Mouse (Mus musculus): ENCODE measurements around the gene Rptor. TPM values are rescaled to one million over a fixed set of nuclear protein-coding genes. Genes with fewer than 3 reads are reported as not detected.

Gene Rptor
- total RNA-seq, 2 experiments from 2014 or later: 6.7 to 10.1 TPM

GRCm38 (mm10) chr11:119683796-119684195 is 81.1 kb downstream of the Rptor start:
- ATAC-seq (replicated peaks; ENCODE audit: low FRiP score, poor library complexity, severe bottlenecking): no peak

- ATAC-seq (replicated peaks; ENCODE audit: low FRiP score, poor library complexity, severe bottlenecking): no peak
These were observed 82.8 kb downstream of the Rptor start for GRCm38 (mm10) chr11:119685477-119685876.

DNA sequence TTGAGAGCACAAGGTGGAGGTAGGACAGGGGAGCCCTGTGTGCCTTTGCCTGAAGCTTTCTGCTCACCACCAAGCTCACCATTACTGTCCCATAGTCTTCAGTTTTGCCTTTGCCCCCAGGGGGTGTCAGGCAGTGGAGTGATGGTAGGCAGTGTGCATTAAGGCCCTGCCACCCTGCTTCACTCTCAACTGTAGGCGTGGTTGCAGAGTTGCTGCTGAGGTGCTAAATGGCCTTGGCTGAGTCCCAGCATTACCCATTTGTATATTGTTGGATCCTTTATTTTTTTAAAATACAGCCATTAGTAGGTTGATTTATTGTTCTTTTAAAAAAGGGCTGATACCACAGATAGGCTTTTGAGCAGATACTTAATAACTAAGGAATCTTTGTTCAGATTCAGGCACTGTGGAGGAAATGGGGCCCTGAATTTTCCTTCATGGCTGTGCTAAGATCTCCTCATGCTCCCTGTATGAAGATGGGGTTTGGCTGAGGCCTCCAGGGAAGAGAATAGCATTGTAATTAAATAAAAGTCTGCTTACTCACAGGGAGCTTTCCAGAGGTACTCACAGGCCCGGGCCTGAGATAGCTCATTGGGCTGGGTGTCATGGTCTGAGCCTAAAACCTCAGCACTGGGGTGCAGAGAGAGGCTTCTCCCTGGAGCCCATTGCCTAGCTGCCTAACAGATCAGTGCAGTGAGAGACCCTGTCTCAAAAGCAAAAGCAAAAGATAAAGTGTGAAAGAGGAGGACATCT is 83.4 kb downstream of the Rptor start:
- no peak for ATAC-seq (replicated peaks; ENCODE audit: low FRiP score, poor library complexity, severe bottlenecking)

- ATAC-seq (replicated peaks; ENCODE audit: low FRiP score, poor library complexity, severe bottlenecking): no peak
These were observed 84.6 kb downstream of the Rptor start for GRCm38 (mm10) chr11:119687316-119687715.

- no peak for ATAC-seq (replicated peaks; ENCODE audit: low FRiP score, poor library complexity, severe bottlenecking)
These were observed 85.3 kb downstream of the Rptor start for GRCm38 (mm10) chr11:119687966-119688365.

DNA sequence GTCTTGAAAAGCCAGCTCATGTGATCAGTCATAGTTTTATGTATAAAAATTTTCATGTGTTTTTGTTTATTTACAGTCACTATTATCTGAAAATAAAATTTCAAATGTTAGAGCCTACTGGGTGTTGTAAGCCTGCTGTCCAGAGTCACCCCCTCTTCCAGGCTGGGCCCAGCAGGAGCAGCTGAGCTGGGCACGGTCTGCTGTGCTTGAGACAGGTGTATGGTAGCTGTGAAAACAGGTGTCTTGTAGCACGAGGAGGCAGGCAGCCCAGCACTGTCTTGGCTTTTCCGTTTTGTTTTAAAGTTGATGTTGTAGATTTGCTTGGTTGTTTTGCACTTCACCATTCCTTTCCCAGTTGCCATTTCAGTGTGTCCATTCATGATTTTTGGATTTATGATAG is 87.2 kb downstream of the Rptor start:
- ATAC-seq (replicated peaks; ENCODE audit: low FRiP score, poor library complexity, severe bottlenecking): no peak

DNA sequence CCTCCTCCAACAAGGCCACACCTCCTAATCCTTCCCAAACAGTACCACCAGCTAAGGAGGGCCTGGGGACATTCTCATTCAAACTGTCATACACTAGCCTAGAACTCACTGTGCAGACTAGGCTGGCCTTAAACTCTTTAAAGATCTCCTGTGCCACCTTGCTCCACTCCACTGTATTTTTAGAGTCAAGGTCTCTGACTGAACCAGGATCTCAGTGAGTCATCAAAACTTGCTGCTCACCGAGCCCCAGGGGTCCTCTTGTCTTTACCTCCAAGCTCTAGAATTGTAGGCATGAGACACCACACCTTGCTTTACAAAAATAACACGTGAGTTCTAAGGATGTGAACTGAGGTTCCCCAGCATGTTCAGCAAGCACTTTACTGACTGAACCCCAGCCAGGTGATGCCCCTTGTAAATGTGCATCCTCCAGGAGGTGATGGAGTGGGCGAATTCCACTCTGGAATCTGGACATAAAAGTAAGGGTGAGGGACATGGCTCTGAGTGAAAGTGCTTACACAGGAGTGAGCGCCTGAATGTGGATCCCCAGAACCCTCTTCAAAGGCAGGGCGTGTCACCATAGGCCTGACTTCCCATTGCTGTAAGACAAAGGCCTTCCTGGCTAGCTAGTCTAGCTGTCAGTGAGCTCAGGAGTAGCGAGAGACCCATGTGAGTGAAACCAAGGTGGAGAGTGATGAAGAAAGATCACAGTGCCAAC is 89.6 kb downstream of the Rptor start:
- ATAC-seq (replicated peaks; ENCODE audit: low FRiP score, poor library complexity, severe bottlenecking): no peak

DNA sequence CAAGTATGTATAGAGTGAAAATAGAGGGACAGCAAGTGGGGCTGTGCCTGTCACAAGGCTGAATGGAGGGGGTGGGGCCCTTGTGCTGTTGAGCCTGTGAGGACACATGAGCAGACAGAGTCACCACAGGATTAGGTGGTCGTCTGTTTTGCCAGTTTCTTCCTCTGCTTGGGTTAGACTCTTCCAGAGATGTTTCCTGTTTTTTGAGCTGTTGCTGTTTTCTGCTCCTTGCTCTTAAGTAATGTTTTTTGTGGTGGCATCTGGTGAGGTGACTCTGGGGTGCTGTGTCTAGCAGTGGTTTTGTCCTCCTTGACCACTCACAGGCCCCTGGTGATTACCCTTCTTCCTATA is 90.2 kb downstream of the Rptor start:
- ATAC-seq (replicated peaks; ENCODE audit: low FRiP score, poor library complexity, severe bottlenecking): no peak

DNA sequence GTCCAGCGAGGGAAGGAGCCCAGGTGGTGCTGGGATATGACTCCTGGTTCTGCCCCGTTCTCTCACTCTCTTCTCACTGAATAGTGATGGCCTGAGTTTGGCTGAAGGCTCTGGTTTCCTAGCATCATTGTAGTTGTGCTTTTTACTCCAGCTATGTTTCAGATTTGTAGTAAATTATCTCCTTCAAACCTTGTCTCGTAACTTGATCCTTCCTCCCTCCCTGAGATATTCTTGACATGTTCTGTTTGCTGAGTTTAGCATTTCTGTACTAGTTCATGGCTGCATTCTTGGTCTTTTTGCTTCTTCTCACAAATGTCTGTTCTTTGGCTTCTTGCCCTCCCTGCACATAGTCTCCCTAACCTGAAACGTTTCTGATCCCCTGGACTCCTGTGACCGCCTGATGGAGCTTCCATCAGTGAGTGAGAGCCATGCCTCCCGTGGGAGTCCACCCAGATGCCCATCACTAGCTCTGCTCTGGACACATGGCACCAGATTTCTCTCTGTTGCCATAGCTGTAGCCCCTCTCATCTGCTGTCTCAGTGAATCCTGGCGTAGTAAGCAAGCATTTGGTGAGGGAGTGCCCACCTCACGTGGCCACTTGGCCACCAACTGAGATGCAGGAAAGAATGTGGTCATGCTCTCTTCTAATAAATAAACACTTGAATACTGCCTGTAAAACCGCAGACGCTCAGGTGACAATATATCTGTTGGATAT is 91.6 kb downstream of the Rptor start:
- no peak for ATAC-seq (replicated peaks; ENCODE audit: low FRiP score, poor library complexity, severe bottlenecking)

DNA sequence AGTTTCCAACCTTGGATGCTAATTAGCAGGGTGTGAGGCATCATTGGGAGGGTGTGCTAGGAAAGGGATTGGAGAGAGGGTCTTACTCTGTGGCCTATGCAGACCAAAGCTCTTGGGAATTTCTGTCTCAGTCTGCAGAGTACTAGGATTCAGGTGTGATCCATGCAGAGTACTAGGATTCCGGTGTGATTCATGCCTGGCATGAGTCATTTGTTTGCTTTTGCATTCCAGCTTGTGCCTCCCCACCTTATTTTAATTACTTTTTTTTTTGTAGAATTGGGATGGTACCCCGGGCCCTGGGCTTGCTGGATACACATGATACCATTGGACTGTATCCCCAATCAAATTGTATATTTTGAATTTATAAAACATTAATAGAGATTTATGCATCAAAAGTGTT is 93.7 kb downstream of the Rptor start:
- no peak for ATAC-seq (replicated peaks; ENCODE audit: low FRiP score, poor library complexity, severe bottlenecking)

GRCm38 (mm10) chr11:119705381-119706066 is 102.8 kb downstream of the Rptor start:
- no peak for ATAC-seq (replicated peaks; ENCODE audit: low FRiP score, poor library complexity, severe bottlenecking)

DNA sequence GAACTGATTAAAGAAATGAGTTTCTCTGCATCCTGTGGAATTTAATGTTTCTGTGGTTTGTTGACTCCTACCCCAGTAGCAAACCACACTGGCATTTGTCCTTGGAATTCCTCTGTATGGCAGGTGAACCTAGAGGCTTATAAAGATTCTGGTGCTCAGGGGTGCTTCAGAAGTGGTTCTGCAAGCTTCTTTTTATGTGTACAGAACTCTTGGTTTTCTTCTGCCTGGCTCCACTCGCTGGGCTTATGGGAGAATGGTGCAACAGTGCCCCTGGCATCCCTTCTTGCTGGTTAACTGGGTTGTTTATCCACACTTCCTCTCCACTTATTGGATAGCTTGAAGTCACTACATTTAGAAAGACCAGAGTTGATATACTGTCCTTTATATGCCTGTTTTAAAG is 104.6 kb downstream of the Rptor start:
- ATAC-seq (replicated peaks; ENCODE audit: low FRiP score, poor library complexity, severe bottlenecking): no peak

GRCm38 (mm10) chr11:119709239-119709638 is 106.5 kb downstream of the Rptor start:
- no peak for ATAC-seq (replicated peaks; ENCODE audit: low FRiP score, poor library complexity, severe bottlenecking)

- no peak for ATAC-seq (replicated peaks; ENCODE audit: low FRiP score, poor library complexity, severe bottlenecking)
These were observed 107.6 kb downstream of the Rptor start for GRCm38 (mm10) chr11:119710338-119710737.

DNA sequence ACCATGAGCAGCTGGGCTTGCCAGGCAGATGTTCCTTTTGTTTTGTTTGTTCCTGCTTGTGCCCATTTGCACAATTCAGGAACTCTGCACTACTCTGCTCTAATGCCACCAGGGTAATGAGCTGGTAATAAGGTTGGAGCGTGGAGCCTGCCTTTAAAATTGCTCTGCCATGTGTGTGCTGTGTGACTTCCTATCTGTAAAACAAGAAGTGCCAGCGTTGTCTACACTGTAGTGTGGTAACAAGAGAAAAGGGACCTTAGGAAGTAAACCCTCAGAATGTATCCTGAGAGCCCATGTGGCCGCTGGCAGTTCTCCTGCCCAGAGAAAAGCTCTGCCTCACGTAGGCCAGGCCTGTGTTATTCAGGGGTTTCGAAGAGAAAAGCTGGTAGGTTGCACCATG is 108.1 kb downstream of the Rptor start:
- ATAC-seq (replicated peaks; ENCODE audit: low FRiP score, poor library complexity, severe bottlenecking): no peak

GRCm38 (mm10) chr11:119715437-119715836 is 112.7 kb downstream of the Rptor start:
- no peak for ATAC-seq (replicated peaks; ENCODE audit: low FRiP score, poor library complexity, severe bottlenecking)

- no peak for ATAC-seq (replicated peaks; ENCODE audit: low FRiP score, poor library complexity, severe bottlenecking)
These were observed 113.3 kb downstream of the Rptor start for GRCm38 (mm10) chr11:119715841-119716596.

DNA sequence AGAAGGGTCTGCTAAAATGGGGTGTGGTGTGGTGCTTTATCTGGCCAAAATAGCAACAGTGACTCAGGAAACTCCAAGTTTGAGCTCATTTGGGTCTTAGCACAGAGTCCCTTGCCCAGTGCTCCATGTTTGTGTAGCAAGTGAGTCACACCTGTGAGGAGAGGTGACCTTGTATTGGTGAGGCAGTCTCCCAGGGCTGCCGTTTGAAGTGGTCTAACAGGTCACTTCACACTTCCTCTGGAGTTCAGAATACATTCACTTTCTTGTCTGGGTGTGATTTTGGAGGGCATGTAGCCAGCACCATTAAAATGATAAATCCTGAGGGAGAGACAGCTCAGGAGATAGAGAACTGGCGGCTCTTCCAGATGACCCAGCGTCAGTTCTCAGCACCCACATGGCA is 115.4 kb downstream of the Rptor start:
- no peak for ATAC-seq (replicated peaks; ENCODE audit: low FRiP score, poor library complexity, severe bottlenecking)

DNA sequence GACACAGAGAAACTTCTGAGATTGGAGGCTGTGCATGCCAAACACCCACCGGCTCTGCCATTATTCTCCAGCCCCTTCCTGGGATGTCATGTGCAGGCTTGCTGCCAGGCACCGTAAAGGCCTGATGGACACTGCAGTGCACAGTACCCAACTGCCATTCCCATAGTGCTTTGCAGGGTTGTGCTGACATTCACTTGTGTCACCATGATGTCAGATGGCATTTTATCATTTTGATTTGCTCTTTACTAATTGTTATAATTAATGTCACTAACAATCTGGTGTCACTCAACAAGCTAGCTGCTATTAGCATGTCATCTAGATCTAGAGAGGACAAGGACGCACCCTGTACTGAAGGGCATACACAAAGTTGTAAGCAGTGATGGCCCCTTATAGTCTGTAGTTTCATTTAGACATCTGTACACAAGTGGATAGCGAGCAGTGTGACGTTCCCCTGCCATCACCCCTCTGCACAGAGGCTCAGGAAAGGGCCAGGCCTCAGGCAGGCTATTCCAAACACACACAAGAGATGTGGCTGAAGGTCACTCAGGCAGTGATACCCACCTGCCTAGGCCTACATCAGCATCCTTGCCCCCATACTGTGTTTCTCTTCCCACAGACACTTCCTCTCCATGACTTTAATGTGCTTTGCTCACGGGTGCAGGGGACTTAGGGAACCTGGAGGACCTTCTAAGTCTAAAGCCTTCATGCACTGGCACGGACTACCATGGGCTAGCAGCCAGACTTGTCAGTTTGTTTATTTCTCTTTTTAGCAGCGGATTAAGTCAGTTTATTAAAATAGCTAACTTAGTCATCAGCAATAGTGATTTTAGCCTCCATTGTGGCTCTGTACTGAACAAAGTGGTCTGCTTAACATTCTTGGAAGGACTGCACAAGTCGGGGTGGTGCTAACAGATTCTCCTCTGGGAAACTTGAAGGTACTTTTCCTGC is 117.7 kb downstream of the Rptor start:
- ATAC-seq (replicated peaks; ENCODE audit: low FRiP score, poor library complexity, severe bottlenecking): no peak
